Mouse (Mus musculus): ENCODE data around the gene Tmem74b.

Gene Tmem74b

GRCm38 (mm10) chr2:151701231-151702145, at the start of gene Tmem74b:
Gene Tmem74b, plus strand, starts transcription at chr2:151702008.
- DNase-seq (ENCODE audit: low read depth, low spot score), result no peak

GRCm38 (mm10) chr2:151652053-151652452, 49.8 kb upstream of the Tmem74b start:
- DNase-seq (ENCODE audit: low read depth, low spot score), result no peak

- DNase-seq (ENCODE audit: low read depth, low spot score), result no peak
These were observed 33.4 kb upstream of the Tmem74b start, which contains the start of gene Rad21l for GRCm38 (mm10) chr2:151668433-151668832. Gene Rad21l, minus strand, starts transcription at chr2:151668533.

GRCm38 (mm10) chr2:151670026-151670967, 31.5 kb upstream of the Tmem74b start:
- no peak for DNase-seq (ENCODE audit: low read depth, low spot score)

- DNase-seq (ENCODE audit: low read depth, low spot score), result no peak
These were observed 30.9 kb upstream of the Tmem74b start for GRCm38 (mm10) chr2:151670968-151671329.

GRCm38 (mm10) chr2:151676234-151676633, 25.6 kb upstream of the Tmem74b start:
- DNase-seq (ENCODE audit: low read depth, low spot score), result no peak

GRCm38 (mm10) chr2:151682357-151682756, 19.5 kb upstream of the Tmem74b start:
- no peak for DNase-seq (ENCODE audit: low read depth, low spot score)

- no peak for DNase-seq (ENCODE audit: low read depth, low spot score)
These were observed 18.8 kb upstream of the Tmem74b start for GRCm38 (mm10) chr2:151682976-151683375.

GRCm38 (mm10) chr2:151702146-151702850, 490 bp downstream of the Tmem74b start:
- no peak for DNase-seq (ENCODE audit: low read depth, low spot score)

- DNase-seq (ENCODE audit: low read depth, low spot score), result no peak
These were observed 1.0 kb downstream of the Tmem74b start for GRCm38 (mm10) chr2:151702851-151703190.

GRCm38 (mm10) chr2:151712647-151713046, 10.8 kb downstream of the Tmem74b start:
- DNase-seq (ENCODE audit: low read depth, low spot score), result no peak

- DNase-seq (ENCODE audit: low read depth, low spot score), result no peak
These were observed 13.7 kb downstream of the Tmem74b start for GRCm38 (mm10) chr2:151715526-151715925.

GRCm38 (mm10) chr2:151716318-151717055, 14.7 kb downstream of the Tmem74b start:
- no peak for DNase-seq (ENCODE audit: low read depth, low spot score)

GRCm38 (mm10) chr2:151724094-151724493, 22.3 kb downstream of the Tmem74b start:
- DNase-seq (ENCODE audit: low read depth, low spot score), result no peak

- DNase-seq (ENCODE audit: low read depth, low spot score), result no peak
These were observed 31.5 kb downstream of the Tmem74b start for GRCm38 (mm10) chr2:151733151-151733865.

- DNase-seq (ENCODE audit: low read depth, low spot score), result no peak
These were observed 33.6 kb downstream of the Tmem74b start for GRCm38 (mm10) chr2:151735422-151735821.

- peak; percentile 22 for DNase-seq (ENCODE audit: low read depth, low spot score)
These were observed 36.7 kb downstream of the Tmem74b start for GRCm38 (mm10) chr2:151738460-151738859.

GRCm38 (mm10) chr2:151739081-151739480, 37.3 kb downstream of the Tmem74b start:
- no peak for DNase-seq (ENCODE audit: low read depth, low spot score)

- no peak for DNase-seq (ENCODE audit: low read depth, low spot score)
These were observed 37.7 kb downstream of the Tmem74b start for GRCm38 (mm10) chr2:151739505-151739904.

All from c-Kit-negative CD71-positive TER-119-positive erythroid progenitor cells, embryonic 14.5 days (primary cell).